Mouse (Mus musculus) embryo, embryonic 11 days (tissue): ENCODE results near the gene Rpl27a.

Source experiments
- DNase-seq: peaks from one replicate; pipeline ENCODE4 v3.0.0-alpha.2; 2015

Gene Rpl27a

DNA sequence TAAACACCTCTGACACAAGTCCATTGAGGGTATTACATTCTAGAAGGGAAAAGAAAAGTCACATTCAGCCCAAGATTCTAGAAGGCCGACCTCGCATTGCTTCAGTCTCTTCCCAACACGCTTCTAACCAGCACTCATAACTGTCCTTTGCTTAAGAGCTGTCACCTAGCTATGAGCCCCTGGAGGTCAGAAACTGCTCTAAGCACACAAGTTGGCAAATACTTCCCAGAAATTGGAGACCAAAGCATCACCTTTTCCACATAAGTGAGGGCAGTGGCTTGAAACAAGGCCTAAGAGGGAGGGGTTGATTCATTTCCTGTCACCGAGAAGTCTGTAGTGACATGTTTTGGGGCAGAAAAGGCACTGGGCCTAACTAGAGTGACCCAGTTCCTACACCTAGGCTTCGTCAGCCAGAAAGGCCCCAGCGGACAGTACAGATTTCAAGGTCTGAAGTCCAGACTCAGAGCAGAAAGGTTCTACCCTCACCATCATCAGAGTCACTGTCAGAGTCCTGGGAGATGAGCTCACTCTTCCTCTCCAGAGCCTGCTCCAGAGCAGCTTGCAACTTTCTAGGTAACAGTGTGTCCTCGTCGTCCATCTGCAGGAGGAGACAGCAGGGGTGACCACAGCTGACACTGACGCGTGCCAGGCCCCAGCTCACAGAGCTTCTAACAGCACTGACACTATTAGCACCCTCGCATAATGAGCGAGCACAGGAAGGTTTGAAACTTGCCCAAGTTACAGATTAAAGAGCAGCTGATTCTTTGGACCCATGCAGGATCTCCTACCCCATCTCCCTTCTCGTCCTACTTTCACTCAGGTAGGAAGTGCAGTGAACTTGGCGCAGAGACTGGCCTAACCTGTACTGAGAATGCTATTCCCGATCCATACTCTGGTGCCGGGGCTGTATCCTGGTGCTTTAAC lies 7.1 kb downstream of the Rpl27a start:
- no peak for DNase-seq

DNA sequence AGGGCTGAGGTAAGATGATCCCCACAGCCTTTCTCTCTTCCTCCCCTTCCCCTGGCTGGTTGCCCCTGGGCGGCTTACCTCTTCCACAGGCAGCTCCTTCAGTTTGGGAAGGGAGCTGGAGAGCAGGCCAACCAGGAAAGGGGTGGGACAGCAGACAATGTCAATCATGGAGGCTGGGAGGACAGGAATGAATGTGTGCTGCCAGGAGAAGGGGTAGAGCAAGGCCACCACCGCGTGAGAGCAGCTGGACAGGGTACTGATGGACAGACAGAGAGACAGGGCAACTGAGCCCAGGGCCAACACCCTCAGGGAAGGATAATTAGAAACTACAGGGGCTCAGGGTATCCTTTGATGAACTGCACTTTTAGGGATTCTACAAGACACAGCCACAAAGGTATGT lies 8.6 kb downstream of the Rpl27a start:
- no peak for DNase-seq

DNA sequence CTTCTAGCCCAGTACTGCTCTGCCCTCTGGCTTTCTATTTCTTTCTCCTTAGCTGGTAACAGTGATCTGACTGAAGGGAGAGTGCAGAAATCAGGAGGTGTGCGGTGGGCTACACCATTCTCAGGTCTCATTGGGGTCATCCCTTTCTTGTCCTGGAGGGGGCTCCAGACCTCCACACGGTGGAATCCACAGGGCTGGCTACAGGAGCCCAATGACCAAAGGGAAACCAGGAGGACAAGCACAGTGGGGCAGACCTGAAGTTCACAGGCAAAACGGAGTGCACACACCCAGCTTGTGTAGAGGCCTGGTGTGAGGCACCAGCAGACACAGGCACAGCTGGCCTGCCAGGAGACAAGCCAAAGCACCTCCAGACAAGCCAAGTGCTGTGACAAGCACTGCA lies 9.4 kb downstream of the Rpl27a start:
- DNase-seq = peak; percentile 82

DNA sequence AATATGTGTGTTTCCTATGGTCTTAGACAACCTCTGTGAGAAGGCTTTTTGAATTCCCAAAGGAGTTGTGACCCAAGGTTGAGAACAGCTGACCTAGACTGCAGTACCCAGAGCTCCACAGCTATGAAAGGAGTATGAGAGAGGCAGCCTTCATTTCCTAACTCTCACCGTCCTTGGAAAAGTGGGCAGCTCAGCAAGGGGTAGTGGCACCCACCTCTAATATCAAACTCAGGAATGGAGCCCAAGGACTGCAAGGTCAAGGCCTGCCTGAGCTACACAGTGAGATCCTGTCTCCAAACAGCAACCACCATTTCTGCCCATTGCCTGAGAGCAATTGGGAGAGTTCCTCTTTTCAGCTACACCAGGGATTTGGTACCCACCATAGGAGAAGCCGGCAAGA lies 10.8 kb downstream of the Rpl27a start:
- no peak for DNase-seq

DNA sequence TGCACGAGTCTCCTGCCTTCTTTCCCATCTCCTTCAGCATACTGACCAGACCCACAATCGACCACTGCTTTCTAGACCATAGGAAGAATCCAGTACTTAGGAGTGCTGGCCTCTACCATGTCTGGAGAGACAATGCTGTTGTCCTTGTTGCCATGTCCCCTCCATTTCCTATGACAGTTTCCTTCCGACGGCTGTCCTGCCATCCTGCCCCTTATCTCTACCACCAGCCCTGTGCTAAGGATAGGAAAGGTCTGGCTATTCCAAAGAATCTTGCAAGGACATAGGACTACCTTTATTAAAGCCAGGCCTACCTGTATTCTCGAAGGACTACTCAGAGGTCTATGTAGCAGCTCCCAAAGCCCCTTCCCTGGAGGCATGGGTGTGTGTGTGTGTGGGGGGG lies 12.6 kb downstream of the Rpl27a start:
- no peak for DNase-seq

DNA sequence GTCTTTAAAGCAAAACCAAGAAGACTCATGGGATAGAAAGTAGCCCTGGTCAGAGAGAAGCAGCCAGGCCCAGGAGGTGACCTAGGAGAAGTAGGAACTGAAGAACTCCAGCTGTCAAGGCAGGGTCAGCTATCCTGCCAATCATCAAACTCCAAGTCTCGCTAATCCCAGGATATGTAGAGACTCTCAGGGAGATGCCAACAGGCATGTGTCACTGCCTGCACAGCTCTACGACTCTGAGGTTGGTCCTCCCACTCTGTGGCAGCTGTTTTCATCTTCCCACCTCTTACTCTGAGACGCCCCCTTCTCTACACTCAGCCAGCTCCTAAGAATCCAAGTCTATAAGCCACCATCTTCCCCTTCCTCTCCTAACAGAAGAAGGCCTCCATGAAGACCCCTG lies 13.7 kb downstream of the Rpl27a start:
- no peak for DNase-seq

DNA sequence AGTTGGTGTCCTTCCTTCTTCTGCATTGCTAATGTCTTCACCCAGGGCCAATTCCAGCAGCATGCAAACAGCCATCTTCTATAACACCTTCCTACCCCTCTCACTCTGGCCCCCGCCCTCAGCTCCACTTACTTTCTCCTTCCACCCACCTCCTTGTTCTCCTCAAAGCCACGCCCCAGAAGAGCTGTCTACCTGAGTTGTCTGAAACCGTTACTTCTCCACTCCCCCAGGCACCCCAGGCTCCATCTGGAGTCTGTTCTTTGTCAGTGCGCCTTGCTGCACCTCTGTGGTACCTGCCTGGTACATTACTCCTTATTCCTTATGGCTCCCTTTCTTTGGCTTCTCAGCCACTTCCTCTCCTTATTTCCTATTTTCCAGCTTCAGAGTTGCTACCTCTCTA lies 14.2 kb downstream of the Rpl27a start:
- DNase-seq = no peak

DNA sequence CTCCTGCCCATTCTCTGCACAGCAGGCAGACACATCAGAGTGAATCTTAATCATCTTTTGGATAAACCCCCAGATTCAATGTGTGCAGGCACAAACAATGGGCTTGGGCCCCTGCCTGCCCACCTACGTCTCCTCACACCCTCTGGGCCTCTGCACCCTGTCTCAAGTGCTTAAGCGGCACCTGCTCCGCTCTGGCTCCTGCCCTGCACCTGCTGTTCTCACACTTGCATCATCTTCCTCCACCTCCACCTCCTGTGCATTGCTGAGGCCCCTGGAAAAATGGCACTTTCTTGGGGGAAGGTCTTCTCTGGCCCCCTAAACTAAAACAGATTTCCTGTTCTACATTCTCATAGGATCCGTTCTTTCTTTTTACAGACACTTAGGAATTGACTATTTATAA lies 14.9 kb downstream of the Rpl27a start:
- no peak for DNase-seq

DNA sequence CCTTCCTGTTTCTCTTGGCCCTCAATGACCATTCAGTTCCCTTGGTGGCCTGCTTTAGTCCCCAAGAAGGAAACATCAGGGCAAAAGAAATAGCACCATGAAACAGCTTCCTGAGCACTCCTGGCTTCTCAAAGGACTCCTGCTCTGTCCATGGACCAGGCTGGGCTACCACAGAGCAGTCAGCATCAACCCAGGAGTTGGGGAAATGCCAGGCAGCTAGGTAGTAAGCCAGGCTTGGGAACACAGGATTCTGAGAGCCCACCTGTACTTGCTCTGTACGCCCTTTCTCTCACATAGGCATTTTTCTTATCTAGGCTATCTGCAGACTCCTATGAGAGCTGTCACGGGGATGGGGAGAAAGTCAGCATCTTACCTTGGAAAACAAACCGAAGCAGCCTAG lies 16.0 kb downstream of the Rpl27a start:
- DNase-seq = no peak

DNA sequence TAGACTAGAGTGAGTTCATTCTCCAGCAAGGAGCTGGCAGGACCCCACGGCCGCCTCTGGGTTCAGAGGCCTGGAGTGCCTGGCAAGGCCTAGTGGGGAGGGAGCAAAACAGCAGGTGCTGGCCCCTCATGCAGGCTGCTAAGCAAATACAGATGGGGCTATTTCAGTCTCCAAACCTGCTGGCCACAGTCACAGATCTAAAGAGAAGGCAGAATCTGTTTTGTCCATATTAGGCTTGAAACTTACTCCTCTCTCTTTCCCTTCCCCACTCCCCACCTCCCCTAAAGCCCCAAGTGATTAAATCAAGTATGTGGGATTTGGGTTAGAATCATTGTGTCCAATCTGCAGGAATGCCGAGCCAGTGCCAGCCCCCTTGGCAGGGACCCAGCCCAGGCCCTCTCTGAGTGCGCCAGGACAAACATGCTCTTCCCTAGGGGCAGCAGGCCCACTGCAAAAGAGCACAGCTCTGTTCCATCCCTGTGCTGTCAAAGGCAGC lies 17.6 kb downstream of the Rpl27a start:
- DNase-seq = no peak

DNA sequence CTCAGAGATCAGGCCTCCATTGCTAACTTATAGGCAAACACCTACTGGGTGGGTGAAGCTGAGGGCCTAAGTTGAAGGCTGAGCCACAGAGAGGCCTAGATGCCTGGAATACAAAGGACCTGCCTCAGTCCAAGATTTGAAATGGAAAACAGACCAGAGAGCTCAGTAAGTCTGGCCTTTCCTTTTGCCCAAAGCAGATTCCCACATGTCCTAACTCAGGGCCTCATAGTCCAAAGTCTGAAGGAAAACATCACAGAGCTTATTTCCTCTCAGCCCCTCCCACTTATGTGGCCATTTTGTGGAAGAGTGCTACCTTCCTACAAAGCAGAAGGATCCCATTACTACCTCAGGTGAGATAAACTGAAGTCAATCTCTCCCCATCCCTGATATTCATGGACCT lies 22.0 kb downstream of the Rpl27a start:
- no peak for DNase-seq

DNA sequence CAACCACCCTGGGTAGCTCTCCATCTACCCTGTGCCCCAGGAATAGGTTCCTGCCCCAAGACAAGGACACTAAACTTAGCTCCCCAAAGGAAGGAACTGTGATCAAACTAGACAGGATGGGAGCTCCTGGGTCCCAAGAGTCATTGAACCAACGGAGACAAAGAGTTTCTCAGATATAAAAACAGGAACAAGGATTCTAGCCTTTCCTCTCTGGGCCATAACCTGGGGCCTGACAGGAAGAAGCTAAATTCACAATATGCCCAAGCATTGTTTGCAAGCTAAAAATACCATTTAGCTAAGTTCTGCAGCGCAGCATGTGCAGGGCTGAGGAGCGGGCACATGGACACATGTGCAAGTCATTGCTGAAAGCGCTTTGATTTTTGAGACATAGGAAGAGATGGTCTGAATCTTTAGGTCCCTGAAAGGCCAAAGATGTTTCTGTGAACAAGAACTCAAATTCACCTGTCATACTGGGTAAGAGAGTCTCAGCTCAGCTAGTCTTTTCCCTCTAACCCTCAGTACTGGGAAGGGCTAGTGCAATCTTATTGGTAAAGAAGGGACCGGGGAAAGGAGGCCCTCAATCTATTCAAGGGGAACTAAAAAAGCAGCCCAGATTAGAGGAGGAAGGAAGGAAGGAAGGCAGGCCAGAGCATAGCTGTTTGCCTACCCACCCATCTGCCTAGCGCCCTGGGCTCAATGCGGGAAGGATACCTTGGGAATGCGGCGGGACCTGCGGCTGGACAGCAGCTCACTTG lies 22.8 kb downstream of the Rpl27a start:
- DNase-seq = no peak

DNA sequence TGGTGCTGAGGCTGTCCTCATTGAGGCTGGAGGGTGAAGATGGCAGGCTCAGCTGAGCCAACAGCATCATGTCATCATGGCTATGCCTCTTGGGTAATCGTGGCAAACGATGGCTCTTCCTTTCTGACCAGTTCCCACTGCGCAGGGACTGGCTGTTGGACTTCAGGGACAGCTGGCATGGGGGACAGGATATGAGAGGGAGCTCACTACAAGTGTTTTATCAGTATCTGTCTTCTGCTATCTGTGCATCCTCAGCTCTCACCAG lies 23.3 kb downstream of the Rpl27a start:
- no peak for DNase-seq

DNA sequence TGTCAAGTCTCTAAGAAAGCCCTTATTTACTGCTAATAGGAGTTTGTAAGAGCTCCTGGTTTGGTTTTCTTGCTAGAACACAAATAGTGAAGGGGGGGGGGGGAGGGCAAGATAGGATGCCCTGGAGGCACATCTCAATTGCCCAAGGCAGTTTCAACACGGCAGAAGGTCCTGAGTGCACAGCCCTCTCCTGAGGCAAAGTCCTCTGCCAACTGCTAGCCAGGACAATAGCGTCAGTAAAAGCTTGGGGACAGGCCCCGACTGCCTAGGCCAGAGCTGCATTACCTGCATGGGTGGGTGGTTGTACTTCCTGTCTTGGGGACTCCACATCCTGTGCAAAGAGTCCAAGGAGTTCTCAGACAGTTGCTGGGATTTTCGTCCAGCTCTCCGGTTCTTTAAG lies 25.8 kb downstream of the Rpl27a start:
- no peak for DNase-seq

DNA sequence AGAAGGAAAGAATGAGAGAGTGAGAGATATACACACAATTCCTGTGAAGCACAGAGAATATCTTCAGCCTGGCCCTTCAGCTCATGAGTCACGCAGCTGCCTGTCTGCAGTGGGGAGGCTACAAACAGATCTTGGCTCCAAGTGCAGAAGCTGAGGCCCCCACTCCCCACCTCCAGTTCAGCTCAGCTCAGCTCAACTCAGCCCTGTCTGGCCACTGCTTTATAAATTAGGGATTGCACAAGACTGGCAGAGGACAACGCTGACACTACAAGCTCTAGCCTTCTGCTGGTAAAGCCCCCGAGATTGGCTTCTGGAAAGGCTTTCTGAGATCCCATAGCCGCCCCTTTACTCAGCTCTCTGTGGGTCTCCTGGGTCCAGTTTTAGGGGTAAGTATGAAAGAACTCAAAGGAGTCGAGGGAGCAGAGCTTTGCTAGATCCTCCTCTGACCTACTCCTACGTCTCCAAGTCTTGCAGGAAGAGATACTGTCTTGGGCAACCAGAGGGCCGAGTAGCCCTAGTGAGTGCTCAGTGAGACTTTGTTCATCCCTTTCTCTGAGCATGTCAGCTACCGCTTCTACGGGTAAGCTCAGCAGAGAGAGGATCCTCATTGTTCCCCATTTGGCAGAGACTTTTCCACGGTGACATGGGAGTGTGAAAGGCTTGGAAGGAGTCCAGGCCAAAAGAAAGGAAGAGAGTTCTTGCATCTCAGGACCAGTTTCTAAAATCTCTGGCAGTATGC lies 26.5 kb downstream of the Rpl27a start:
- no peak for DNase-seq

DNA sequence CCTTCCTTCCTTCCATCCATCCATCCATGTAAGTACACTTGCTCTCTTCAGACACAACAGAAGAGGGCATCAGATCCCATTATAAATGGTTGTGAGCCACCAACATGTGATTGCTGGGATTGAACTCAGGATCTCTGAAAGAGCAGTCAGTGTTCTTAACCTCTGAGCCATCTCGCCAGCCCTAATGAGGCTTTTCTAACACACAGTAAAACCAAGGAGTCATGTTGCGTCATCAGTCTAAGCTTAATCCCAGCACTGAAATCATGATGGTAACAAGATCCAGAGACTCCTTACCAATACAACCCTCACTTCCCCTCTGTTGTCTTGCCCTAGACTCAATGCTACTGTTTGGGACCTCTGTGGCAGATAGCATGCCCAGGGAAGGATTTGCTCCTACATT lies 27.2 kb downstream of the Rpl27a start:
- no peak for DNase-seq

DNA sequence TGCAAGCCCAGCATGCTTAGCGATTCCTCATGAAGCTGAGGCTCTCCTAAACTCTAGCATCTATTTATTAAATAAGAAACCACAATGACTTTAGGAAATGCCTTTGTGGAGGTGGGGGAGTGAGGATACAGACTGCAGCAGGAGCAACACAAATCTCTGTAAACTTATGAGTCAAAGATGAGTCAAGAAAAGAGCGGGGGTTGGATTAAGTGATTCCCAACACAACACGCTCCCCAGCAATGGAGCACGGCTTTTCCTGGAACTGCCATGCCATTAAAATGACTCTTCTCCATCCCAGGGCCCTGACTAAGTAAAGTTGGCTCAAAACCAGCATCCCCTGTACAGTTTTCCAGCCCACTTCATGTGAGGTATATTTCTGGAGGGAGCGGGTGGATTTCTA lies 27.8 kb downstream of the Rpl27a start:
- no peak for DNase-seq

DNA sequence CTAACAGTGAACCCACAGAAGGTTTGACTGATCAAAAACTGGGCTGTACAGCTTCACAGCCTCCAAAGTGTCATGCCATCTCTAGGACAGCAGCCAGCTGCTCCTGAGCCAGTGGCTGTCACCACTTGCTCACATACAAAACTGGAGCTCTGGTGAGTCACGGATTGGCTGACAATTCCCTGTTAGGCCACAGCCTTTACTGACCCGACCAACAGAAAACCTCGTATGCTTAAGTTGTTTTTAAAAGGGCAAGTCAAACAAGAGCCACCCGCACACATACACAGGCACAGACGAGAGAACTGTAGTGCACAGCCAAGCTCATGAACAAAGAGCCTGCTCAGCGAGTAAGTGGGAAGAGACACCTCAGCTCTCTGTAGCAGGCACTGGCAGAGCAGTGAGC lies 40.6 kb downstream of the Rpl27a start:
- no peak for DNase-seq

DNA sequence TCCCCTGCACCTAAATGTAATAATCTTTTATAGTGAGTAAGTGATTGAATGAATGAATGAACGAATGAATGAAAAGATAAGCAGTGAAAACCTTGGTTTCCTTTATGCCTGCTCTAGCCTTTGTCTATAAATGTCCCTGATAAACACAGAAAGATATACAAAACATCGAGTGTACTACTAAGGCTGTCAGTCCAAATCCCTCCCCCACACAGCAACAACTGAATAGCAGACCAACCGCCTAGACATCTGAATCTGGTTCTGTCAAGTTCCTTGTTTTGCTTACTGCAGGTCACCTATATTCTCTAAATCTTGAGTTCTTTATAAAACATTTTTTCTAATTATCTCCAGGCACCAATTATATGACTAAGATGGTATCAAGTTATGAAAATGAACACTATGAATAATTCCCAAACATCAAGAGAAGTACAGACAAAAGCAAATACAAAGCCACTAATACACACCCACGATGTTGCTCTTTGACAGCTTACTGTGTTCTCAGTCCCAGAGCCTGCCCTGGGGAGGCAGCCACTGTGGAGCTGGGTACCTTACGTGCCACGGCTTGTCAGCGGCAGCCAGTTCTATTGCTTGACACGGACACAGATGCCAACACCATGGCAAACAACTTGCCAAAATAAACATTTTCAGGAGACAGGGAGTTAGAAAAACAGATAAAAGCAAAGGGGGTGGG lies 42.7 kb downstream of the Rpl27a start:
- no peak for DNase-seq

DNA sequence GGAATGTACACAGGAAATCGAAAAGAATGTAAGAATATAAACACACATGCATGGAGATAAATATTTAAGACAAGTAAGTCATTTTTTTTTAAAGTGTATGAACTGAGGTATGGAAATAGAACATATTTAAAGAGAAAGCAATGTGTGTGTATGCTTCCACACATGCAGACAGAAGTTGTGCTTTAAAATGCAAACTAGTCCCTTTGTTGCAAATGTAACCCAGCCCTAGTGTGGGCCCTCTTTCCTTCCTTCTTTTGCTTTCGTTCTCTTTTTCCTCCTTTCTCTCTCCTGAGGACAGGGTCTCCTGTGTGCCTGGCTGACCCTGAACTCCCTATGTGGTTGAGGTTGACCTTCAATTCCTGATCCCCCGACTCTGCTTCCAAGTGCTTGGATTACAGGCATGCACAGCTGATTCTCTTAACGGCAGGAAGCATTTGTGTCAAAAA lies 43.2 kb downstream of the Rpl27a start:
- no peak for DNase-seq

DNA sequence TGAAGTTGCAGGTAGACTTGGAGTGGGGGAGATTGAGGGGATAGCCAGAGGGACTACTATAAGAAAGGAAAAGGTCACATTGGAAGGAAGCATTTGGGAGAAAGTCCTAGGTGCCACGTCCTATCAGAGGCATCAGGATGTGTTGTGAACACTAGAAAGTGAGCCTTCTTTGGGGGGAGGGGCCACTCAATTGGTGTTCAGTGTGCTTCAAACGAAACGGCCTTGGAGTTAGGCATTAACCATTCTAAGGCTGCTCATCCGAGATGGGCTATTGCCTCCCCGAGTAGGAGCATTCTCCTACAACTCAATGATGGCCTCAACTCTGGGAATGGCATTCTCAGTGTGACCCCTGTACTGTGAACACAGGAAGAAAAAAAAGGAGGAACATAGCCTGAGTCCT lies 43.7 kb downstream of the Rpl27a start:
- no peak for DNase-seq

DNA sequence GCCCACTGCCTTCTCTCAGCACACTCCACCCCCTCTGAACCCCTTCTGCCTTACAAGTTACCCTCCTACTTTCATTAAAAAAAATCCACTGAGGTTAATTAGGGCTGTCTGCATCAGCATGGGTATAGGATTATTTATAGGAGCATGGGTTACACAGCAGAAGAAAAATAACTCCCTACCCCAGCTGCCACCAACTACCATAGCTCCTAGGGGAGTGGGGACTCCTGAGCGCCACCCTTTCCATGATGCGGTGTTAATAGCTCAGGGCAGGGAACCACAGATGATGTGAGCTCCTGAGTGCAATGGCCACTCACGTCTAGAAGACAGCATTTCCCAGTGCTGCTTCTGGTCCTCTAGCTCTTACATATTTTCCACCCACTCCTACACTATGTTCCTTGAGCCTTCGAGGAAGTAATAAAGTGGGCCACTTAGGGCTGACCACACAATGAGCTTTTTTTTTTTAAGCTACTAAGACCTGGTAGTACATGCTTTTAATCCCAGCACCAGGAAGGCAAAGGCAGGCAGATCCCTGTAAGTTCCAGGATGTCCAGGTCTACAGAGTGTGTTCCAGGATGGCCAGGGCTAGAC lies 44.9 kb downstream of the Rpl27a start:
- DNase-seq = no peak

DNA sequence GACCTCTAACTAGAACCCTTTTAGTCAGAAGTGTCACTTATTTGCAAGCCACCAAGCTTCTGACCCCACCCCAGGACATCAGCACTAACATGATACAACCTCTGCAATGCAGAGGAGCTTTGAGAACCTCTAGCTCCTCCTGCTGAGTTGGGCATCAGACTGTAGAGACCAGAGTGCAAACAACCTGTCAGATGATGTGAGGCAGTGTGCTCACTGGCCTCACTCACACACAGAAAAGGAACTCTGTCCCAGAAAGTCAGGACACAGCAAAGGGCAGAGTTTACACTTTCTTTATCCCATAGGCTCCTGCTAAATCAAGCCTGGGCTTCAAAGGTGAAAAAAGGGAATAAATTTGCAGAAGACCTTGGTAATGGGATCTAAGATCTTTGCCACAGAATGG lies 47.4 kb downstream of the Rpl27a start:
- DNase-seq = no peak
